In the genomic region with DNA sequence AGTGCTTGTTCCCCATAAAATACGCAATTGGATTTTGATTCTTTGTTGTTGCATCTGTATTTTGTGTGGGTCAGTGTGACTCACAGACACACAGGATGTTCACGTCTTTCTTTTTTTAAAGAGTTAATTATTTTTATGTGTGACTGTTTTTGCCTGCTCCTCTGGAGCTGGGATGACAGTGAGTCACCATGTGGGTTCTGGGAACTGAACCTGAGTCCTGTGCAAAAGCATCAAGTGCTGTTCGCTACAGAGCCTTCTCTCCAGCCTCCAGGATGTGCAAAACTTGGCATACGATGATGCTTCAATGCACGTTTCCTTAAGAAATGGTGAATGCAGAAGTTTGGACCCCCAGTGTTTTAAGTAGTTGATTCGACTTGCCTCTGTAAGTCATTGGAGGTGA, we compare ENCODE assay signal across 24 mouse cellular contexts.
"Had no signal": no experiment of that assay in that cellular context is flagged by ENCODE, and none has a peak within 500 bp of the region (broad histone marks: within the 10 kb centered on the region; RNA-seq: fewer than 3 reads in every experiment).

No protein-coding gene starts in this region.

- H3K9ac ChIP-seq: heart, embryonic 15.5 days; hindbrain, embryonic 13.5 days; hindbrain, embryonic 15.5 days; kidney, embryonic 15.5 days; limb, embryonic 13.5 days; limb, embryonic 15.5 days had no signal

- H3K27me3 ChIP-seq: heart, embryonic 13.5 days; heart, embryonic 15.5 days; hindbrain, embryonic 13.5 days; hindbrain, embryonic 15.5 days; kidney, embryonic 15.5 days; limb, embryonic 13.5 days; limb, embryonic 15.5 days had no signal

- H3K9me3 ChIP-seq: heart, embryonic 13.5 days; heart, embryonic 15.5 days; hindbrain, embryonic 13.5 days; hindbrain, embryonic 15.5 days; kidney, embryonic 15.5 days; limb, embryonic 13.5 days; limb, embryonic 15.5 days had no signal

- DNase-seq: gastrocnemius, postnatal 14 days; gastrocnemius, postnatal 36 days; heart, adult 18-20 months; heart, postnatal 14 days; heart, postnatal 36 days; kidney, adult 11 months; kidney, adult 2 months; kidney, adult 9 months; kidney, postnatal 14 days; kidney, postnatal 36 days; layer of hippocampus, adult 9-11 months; layer of hippocampus, postnatal 36 days; left cerebral cortex, postnatal 4 days had no signal

- H3K27ac ChIP-seq: heart, embryonic 13.5 days; heart, embryonic 15.5 days; hindbrain, embryonic 13.5 days; hindbrain, embryonic 15.5 days; hindbrain, postnatal 0 days; kidney, embryonic 15.5 days; kidney, postnatal 0 days; limb, embryonic 13.5 days; limb, embryonic 15.5 days had no signal

- H3K4me2 ChIP-seq: heart, embryonic 11.5 days; heart, embryonic 15.5 days; kidney, embryonic 15.5 days; limb, embryonic 13.5 days; limb, embryonic 15.5 days; liver, embryonic 11.5 days had no signal

- H3K4me3 ChIP-seq: heart, embryonic 13.5 days; hindbrain, embryonic 13.5 days; hindbrain, embryonic 15.5 days; kidney, embryonic 15.5 days; limb, embryonic 15.5 days had no signal
